Mouse (Mus musculus): ENCODE data around the gene Crim1.

The Crim1 gene

GRCm38 (mm10) chr17:78374756-78375155, 174.7 kb downstream of the Crim1 start:
- no peak for DNase-seq (ENCODE audit: low spot score)

- DNase-seq (ENCODE audit: low spot score) = no peak
Observed at GRCm38 (mm10) chr17:78376587-78376986, 176.5 kb downstream of the Crim1 start.

GRCm38 (mm10) chr17:78379079-78379729, 179.2 kb downstream of the Crim1 start:
- no peak for DNase-seq (ENCODE audit: low spot score)

GRCm38 (mm10) chr17:78379730-78380245, 179.7 kb downstream of the Crim1 start:
- no peak for DNase-seq (ENCODE audit: low spot score)

- DNase-seq (ENCODE audit: low spot score) = no peak
Observed at GRCm38 (mm10) chr17:78382321-78382720, 182.3 kb downstream of the Crim1 start.

- DNase-seq (ENCODE audit: low spot score) = no peak
Observed at GRCm38 (mm10) chr17:78387665-78388064, 187.6 kb downstream of the Crim1 start.

- no peak for DNase-seq (ENCODE audit: low spot score)
Observed at GRCm38 (mm10) chr17:78388101-78388847, 188.2 kb downstream of the Crim1 start.

- DNase-seq (ENCODE audit: low spot score) = no peak
Observed at GRCm38 (mm10) chr17:78389573-78389972, 189.5 kb downstream of the Crim1 start.

GRCm38 (mm10) chr17:78392401-78393087, 192.5 kb downstream of the Crim1 start:
- no peak for DNase-seq (ENCODE audit: low spot score)

GRCm38 (mm10) chr17:78400130-78400840, 200.2 kb downstream of the Crim1 start:
- DNase-seq (ENCODE audit: low spot score) = no peak

GRCm38 (mm10) chr17:78401311-78401710, 201.3 kb downstream of the Crim1 start:
- DNase-seq (ENCODE audit: low spot score) = no peak

GRCm38 (mm10) chr17:78401713-78402112, 201.7 kb downstream of the Crim1 start:
- no peak for DNase-seq (ENCODE audit: low spot score)

- DNase-seq (ENCODE audit: low spot score) = no peak
Observed at GRCm38 (mm10) chr17:78402174-78402573, 202.1 kb downstream of the Crim1 start.

GRCm38 (mm10) chr17:78403229-78403628, 203.2 kb downstream of the Crim1 start:
- no peak for DNase-seq (ENCODE audit: low spot score)

GRCm38 (mm10) chr17:78403804-78404203, 203.8 kb downstream of the Crim1 start:
- no peak for DNase-seq (ENCODE audit: low spot score)

- DNase-seq (ENCODE audit: low spot score) = no peak
Observed at GRCm38 (mm10) chr17:78405336-78405735, 205.3 kb downstream of the Crim1 start.

- no peak for DNase-seq (ENCODE audit: low spot score)
Observed at GRCm38 (mm10) chr17:78406854-78407253, 206.8 kb downstream of the Crim1 start.

GRCm38 (mm10) chr17:78407581-78407980, 207.5 kb downstream of the Crim1 start:
- no peak for DNase-seq (ENCODE audit: low spot score)

- no peak for DNase-seq (ENCODE audit: low spot score)
Observed at GRCm38 (mm10) chr17:78408386-78408785, 208.3 kb downstream of the Crim1 start.

- no peak for DNase-seq (ENCODE audit: low spot score)
Observed at GRCm38 (mm10) chr17:78409900-78410299, 209.9 kb downstream of the Crim1 start.

- no peak for DNase-seq (ENCODE audit: low spot score)
Observed at GRCm38 (mm10) chr17:78415255-78415654, 215.2 kb downstream of the Crim1 start.
